16 mouse cellular contexts compared by ENCODE assay signal in genomic region chr4:123054172-123054790, GRCm38 (mm10). TPM values are rescaled to one million over a fixed set of nuclear protein-coding genes. Genes with fewer than 3 reads are reported as not detected.
A peak's percentile ranks its signal among the peaks of the same experiment; 100 is the strongest.
DNase-seq lines count a peak whose midpoint lies in the region; ATAC-seq and TF ChIP-seq lines count a peak whose summit lies in the region.
"Had no signal": no experiment of that assay in that cellular context is flagged by ENCODE, and none has a peak within 500 bp of the region (broad histone marks: within the 10 kb centered on the region; RNA-seq: fewer than 3 reads in every experiment).

No protein-coding gene starts in this region.

- intact Hi-C loops in left cerebral cortex, postnatal 4 days (cut with DNase I), result no loop called here
- intact Hi-C loops in left cerebral cortex, adult 2 months (cut with DNase I), result loop anchor here (5.0 kb wide), 1 partner anchor 172 kb away; no protein-coding TSS in a partner anchor

- H3K27ac ChIP-seq in forebrain, embryonic 16.5 days (ENCODE audit: low read length), result peak overlapping the region; percentile 64; the same call in 1 of the 2 replicates
- peak overlapping the region; percentile 33 for H3K27ac ChIP-seq in left cerebral cortex, adult 2 months

- no peak overlapping the region for H3K9ac ChIP-seq in forebrain, embryonic 16.5 days (replicated peaks; ENCODE audit: low read depth, low read length)
- H3K9ac ChIP-seq: midbrain, embryonic 12.5 days had no signal

- peak; percentile 62 for DNase-seq in left cerebral cortex, adult 11 months (ENCODE audit: low spot score)
- DNase-seq in left cerebral cortex, postnatal 4 days, result no peak
- peak; percentile 48 to 52 for DNase-seq in left cerebral cortex, adult 2 months (ENCODE audit: extremely low spot score in 1 of 2, low spot score in 2 of 2)
- DNase-seq in right cerebral cortex, postnatal 14 days, result peak; percentile 38
- DNase-seq in gastrocnemius, postnatal 25 days, result no peak
- DNase-seq: cerebellum, adult 8-10 months; kidney, postnatal 36 days had no signal

- H3K36me3 ChIP-seq in forebrain, embryonic 16.5 days (ENCODE audit: control insufficient read depth, insufficient read depth), result peaks cover 25% of the 10 kb centered on the region; the same call in 1 of the 2 replicates

- ATAC-seq in forebrain, embryonic 16.5 days, result no peak
- no peak for ATAC-seq in CD4-positive, CD25-positive, alpha-beta regulatory T cell, adult 4 months
- ATAC-seq in monocyte, adult 5-6 weeks (replicated peaks; ENCODE audit: insufficient number of reproducible peaks, low FRiP score, low TSS enrichment, poor library complexity, severe bottlenecking), result no peak
- ATAC-seq: lung, postnatal 0 days had no signal

- WGBS in forebrain, embryonic 16.5 days, result 66% methylated on average over 16 of the region's 16 CpGs

- H3K4me3 ChIP-seq in forebrain, embryonic 16.5 days (replicated peaks; ENCODE audit: low read length), result no peak overlapping the region
- no peak overlapping the region for H3K4me3 ChIP-seq in left cerebral cortex, adult 2 months
- H3K4me3 ChIP-seq: midbrain, embryonic 12.5 days had no signal

- H3K4me2 ChIP-seq in forebrain, embryonic 16.5 days (ENCODE audit: low read length), result no peak overlapping the region
- H3K4me2 ChIP-seq: heart, embryonic 11.5 days; midbrain, embryonic 12.5 days had no signal

- TF ChIP-seq CTCF in left cerebral cortex, adult 2 months (IDR thresholded peaks at IDR 0.05), result no peak

- no peaks in the 10 kb centered on the region for H3K27me3 ChIP-seq in forebrain, embryonic 16.5 days (replicated peaks; ENCODE audit: control insufficient read depth, insufficient read depth, low read length)
- H3K27me3 ChIP-seq: midbrain, embryonic 12.5 days had no signal

- peaks cover 37% of the 10 kb centered on the region for H3K4me1 ChIP-seq in forebrain, embryonic 16.5 days (replicated peaks; ENCODE audit: control insufficient read depth, insufficient read depth, low read length)

- H3K9me3 ChIP-seq in forebrain, embryonic 16.5 days (ENCODE audit: control insufficient read depth, low read length), result no peaks in the 10 kb centered on the region
- H3K9me3 ChIP-seq: midbrain, embryonic 12.5 days had no signal

RNA-seq across cellular contexts. Expression of gene Trit1, which starts 37.9 kb away (rescaled TPM):
- 10 to 100 TPM; 29.9 to 30.5 TPM for total RNA-seq in left cerebral cortex, postnatal 4 days (2021)
- polyA plus RNA-seq in forebrain, embryonic 16.5 days (2015; fragmentation: Nextera tagmentation; extraction: Ambion mirVana), result 34.1 and 35.7 TPM in 2 replicates
- 10 to 100 TPM; 17.9 to 21.8 TPM for total RNA-seq in left cerebral cortex, adult 2 months (2021)
- 10 to 100 TPM; 16.0 to 21.2 TPM for polyA plus RNA-seq in CD4-positive, CD25-positive, alpha-beta regulatory T cell, adult 4 months (2017; shearing (Covaris generic))
- total RNA-seq in gastrocnemius, postnatal 25 days (2021), result 1 to 10 TPM; 6.7 to 7.6 TPM
- 14.1 to 23.3 TPM (median 15.6 TPM) in 3 replicates for total RNA-seq in monocyte, adult 5-6 weeks (2017)

RNA-seq across cellular contexts. Expression of gene Bmp8b, which starts 50.7 kb away (rescaled TPM):
- total RNA-seq in left cerebral cortex, postnatal 4 days (2021), result under 1 TPM; 0.34 to 0.82 TPM
- 0.35 TPM in 2 replicates for polyA plus RNA-seq in forebrain, embryonic 16.5 days (2015; fragmentation: Nextera tagmentation; extraction: Ambion mirVana)
- total RNA-seq in left cerebral cortex, adult 2 months (2021), result under 1 TPM in 1 of 2 experiments, not detected in 1; 0.26 TPM
- polyA plus RNA-seq in CD4-positive, CD25-positive, alpha-beta regulatory T cell, adult 4 months (2017; shearing (Covaris generic)), result under 1 TPM in 1 of 2 experiments, not detected in 1; 0.28 TPM
- total RNA-seq in gastrocnemius, postnatal 25 days (2021), result not detected
- total RNA-seq in monocyte, adult 5-6 weeks (2017), result not detected in 3 replicates
- total RNA-seq: gastrocnemius, adult 18-20 months; liver, adult 2 months; neutrophil, adult 5-6 weeks had no signal
- polyA plus RNA-seq: heart, embryonic 11.5 days had no signal

RNA-seq across cellular contexts. Expression of gene Mycl, which starts 58.8 kb away (rescaled TPM):
- total RNA-seq in left cerebral cortex, postnatal 4 days (2021), result 10 to 100 TPM; 60.5 to 66.1 TPM
- 71.6 and 85.9 TPM in 2 replicates for polyA plus RNA-seq in forebrain, embryonic 16.5 days (2015; fragmentation: Nextera tagmentation; extraction: Ambion mirVana)
- 10 to 100 TPM; 11.3 to 12.0 TPM for total RNA-seq in left cerebral cortex, adult 2 months (2021)
- polyA plus RNA-seq in CD4-positive, CD25-positive, alpha-beta regulatory T cell, adult 4 months (2017; shearing (Covaris generic)), result not detected
- total RNA-seq in gastrocnemius, postnatal 25 days (2021), result under 1 TPM; 0.46 to 0.62 TPM
- total RNA-seq in monocyte, adult 5-6 weeks (2017), result 1.3 TPM in 1 of 3 replicates, not detected in the others

Comparison
In these comparisons a context has a peak if more than half of its experiments do, and no peak if none do; other contexts are left out.
1. DNase-seq: peak in left cerebral cortex, adult 11 months (single experiment), left cerebral cortex, adult 2 months (2 of 2) and right cerebral cortex, postnatal 14 days (single experiment); none in left cerebral cortex, postnatal 4 days (single experiment) and gastrocnemius, postnatal 25 days (single experiment).
2. RNA of gene Mycl, which starts 58.8 kb away (total RNA-seq): 60.5 to 66.1 TPM in left cerebral cortex, postnatal 4 days; 11.3 to 12.0 TPM in left cerebral cortex, adult 2 months, 1.3 TPM in monocyte, adult 5-6 weeks and 0.46 to 0.62 TPM in gastrocnemius, postnatal 25 days; every median in the first group is over 4 times any median in the second.